Mouse (Mus musculus) ES-CJ7 (cell line): ENCODE measurements around the gene Phf20.
"Not testable (repeated sequence)": the region's sequence is repeated elsewhere in the genome, so short reads cannot be mapped to it uniquely, and the experiment has no call there.

ENCODE experiments used
- DNase-seq: peaks from one replicate; pipeline ENCODE4 v3.0.0; 2011; ENCODE audit warnings: low read depth, low spot score

Phf20 gene

DNA sequence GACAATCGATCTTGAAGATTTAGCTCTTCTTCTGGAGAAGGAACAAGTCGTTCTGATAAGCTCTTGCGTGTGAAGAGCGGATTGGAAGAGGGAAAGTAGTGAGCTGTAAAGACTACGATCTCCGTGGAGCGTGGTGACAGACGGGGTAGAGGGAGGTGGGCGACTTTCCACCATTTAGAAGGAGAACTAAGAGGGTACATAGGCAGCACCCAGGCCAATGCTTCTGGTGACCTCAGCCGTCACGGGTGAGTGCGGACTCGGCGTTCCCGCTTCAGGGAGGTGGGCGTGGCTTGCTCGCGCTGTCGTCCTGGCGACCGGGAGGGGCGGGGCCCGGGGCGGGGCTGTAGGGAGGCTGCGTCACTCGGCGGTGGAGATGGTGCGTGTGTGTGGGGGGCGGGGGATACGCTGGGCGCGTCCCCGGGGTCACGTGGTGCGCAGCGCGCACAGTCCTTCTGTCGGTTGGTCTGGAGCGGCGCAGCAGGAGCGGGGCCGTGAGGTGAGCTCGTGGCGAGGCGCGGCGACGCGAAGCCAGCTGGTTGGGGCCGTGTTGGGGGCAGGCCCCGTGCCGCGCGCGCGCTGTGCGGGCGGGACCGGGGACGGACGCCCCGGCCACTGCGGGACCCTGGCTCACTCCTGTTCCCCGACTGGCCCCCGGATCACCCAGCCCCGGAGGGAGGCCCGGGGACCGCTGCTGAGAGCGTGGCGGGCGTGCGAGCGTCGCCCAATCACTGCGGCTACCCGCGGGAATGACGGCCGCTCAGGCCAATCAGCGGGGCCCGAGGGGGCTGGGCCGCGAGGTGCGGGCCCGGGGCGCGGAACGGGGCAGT, at the start of gene Phf20:
TSS of gene Phf20 (plus strand) at position 165 of the 827 bp plus-strand sequence.
- DNase-seq, result peak; percentile 98

DNA sequence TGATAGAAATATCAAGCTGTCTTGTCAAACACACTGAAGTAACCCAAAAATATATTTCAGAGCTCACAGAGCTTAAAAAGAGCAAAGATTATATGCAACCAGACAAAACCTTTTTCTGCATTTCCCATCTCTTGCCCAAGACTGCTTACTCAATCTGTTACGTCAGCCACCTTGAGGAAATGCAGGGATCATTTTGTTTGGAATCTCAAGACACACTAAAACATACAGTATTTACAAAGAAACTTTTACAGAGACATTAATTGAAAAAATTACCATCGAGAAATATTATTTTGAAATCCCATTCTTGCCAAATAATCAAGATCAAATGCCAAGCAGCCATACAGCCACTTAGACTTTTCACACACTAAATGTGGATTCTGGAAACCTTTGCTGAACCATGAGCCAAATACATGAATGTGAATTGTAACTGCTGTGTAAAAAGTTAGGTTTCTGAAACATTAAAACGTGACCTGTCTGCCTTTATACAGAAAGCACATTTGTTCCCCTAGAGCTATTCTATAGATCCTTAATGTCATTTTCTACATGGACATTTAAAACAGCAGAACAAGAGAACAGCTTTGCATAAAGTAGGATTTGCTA, 48.9 kb upstream of the Phf20 start:
- DNase-seq, result no peak

DNA sequence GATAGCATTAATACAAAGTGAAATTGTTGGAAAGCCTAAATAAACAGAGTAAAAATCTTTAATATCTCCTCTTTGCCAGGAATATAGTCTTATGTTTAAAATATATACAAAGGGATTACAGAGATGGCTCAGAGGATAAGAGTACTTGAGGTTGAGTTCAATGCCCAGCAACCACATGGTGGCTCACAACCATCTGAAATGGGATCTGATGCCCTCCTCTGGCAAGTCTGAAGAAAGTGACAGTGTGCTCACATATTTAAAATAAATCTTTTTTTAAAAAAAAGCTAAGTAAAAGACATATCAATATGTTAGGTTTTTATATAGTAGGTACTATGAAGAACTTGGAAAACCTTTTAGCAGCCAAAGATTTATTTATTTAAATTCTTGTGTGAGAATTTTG, 44.7 kb upstream of the Phf20 start:
- DNase-seq, result no peak

DNA sequence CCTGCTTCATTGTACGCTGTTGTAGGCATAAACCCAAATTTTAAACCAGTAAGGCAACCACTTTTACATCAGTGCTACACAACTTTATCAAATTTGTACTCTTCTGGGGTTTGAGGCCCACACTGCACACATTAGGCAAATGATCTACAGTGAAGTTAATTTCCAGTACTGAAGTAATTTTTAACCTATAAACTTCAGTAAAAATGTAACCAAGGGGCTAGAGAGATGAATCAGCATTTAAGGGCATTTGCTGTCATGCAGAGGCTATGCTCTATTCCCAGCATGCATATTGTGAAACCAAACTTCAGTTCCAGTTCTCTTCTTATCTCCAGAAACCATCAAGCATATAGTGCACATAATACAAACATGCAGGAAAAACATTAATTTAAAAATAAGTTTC, 30.8 kb upstream of the Phf20 start:
- no peak for DNase-seq

DNA sequence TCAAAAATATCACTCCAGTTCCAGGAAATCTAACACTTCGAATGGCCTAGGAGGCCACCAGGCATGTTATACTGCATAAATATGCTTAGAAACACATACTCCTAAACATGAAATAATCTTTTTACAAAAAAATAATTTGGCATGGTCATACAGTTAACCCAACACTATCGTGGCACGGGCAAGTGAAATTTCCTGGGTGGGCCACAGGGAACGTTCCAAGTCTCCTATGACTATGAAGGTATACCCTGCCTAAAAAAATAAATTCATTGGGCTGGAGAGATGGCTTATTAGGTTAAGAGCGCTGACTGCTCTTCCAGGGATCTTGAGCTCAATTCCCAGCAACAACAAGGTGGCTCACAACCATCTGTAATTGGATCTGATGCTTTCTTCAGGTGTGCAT, 29.7 kb upstream of the Phf20 start:
- DNase-seq, result no peak

DNA sequence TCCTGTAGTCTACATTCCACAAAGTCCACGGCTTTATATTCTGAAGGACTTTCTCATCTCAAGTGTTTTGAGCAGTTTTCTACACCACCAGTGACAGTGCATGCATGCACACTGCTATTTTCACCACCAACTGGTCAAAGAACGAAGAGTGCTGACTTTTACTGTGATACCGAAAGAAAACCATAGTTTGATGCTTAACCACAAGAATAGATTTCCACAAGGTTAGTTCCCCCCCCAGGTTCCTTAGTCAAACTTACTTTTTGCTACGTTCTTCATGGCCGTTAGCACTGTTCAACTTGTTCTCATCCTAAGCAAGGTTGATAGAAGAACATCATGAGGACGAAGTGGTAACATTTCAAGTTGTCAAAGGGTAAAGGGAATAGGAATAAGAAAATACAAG, 19.2 kb upstream of the Phf20 start:
- DNase-seq, result no peak

DNA sequence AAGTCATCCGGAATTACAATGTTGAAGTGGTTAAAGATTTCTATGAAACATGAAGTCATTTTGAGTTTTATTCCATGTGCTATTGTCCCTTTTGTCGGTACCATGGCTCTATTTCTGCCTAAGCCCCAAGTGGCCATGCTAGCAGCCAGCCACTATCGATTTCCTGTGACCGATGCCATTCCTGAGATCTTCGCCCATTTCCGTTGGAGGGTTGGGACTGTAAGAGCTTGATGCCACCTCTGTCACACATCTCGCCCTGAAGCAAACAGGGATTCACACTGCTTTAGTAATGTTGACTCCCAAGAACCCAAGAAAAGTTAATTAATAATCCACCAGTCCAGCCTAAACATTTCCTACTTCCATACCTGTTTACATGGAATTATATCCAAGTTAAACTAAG, 18.6 kb upstream of the Phf20 start:
- peak; percentile 35 for DNase-seq

DNA sequence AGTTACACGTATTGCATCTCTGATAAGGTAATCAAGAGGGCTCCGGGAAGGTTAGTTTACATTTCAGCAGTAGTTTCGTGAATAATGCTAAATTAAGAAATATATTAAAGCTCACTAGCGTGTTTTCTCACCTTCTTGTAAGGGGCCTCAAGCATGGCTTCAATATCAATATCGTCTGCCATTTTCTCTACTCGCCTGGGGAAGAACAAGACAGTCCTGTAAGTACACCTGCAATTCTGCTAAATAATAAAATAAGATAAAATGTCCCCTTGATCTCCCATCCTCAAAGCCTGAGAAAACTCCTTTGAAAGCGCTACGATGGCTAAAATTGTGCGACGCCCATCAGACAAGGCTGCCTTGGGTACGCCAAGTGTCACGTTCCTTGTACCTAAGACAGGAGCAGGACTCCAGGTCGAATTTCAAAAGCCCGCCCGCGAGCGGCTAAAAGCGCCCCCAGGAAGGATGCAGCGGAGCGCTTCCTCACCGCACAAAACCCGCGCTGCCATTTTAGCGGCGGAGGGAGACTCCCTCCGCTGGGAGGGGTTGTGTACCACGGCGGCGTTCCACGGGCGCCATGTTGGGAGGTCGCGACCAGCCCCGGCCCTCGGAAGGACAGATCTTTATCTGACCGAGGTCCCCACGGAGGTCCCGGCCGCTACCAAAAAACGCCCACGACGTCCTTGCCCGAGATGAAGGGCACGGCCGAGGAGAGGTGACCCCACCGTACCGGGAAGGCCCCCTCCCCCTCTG, 17.0 kb upstream of the Phf20 start:
- DNase-seq, result peak; percentile 55

DNA sequence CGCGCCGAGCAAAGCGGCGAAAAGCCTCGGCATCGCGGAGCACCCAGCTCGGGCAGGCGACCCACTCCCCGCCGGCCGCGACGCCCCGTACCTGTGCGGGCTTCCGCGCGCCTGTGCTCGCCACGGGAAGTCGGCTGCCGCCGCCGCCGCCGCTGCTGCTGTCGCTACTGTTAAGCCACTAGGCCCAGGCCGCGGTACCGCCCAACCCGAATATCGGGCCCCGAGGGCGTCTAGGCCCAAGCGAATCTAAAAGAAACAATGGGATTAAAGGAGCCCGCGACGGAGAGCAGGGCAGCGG, 16.5 kb upstream of the Phf20 start:
- DNase-seq, result no peak

DNA sequence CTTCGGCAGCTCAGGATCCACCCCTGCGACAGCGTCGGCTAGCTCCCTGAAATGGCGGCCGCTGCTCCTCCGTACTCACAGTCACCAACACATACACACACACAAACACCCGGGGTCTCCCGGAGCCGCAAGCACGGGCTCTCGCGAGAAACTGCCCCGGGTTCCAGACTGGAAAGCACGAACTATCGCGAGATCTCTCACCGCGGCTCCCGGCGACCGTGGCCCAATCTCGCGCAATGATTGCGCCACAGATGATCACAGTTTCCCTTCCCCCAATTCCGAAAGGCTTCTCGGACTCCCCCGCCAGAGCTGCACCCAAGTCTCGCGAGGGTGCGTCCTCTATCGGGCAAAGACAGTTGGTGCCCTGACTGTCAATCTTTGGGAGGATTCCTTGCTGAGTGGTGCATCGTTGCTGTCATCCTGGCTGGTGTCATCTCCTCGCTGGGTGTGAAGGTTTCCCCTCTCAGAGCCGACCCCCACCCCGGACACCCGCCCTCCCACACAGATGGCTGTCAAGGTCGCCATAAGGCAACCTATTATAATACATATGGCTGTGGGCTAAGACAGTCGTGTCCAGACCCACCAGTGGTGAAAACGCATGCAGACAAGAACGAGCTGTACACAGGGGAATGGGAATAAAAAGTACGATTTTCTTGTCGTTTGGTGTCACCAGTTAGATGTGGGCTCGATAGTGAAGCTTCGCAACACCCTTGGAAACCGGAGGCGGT, 16.0 kb upstream of the Phf20 start, which contains the start of gene Rbm39:
TSS of gene Rbm39 (minus strand) at position 145 of the 728 bp plus-strand sequence.
- DNase-seq, result peak; percentile 100

DNA sequence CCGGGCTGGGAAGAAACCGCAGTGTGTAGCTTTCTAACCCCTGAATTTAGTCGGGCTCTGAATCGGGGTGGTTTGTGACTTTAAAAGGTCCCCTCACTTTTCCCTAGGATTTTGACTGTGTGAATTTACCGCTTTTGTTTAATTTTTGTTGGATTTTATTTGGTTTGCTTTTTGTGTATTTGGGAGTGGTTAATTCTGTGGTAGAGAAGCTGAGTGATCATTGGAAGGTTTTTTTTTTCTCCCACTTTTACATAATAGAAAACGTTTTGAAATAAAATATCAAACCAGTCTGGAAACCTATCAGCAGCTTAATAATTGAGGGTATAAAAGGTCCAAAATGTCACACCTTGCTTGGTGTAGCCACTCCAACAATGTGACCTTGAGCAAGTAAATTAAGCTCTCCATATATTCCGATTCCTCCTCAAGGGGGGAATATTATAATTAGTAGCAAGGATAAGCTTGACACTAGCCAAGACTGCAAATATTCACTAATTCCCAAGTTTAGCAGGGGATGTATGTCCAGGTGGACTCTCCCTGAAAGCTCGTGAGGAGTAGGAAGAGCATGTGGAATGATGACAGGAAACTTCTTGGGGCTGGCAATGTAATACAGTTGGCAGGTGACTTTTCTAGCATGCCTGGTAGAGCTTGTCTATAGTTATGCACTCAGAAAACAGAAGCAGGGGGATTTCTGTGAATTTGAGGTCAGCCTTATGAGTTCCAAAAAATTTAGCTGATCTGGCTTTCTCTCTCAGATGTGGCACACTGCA, 15.3 kb upstream of the Phf20 start:
- no peak for DNase-seq

DNA sequence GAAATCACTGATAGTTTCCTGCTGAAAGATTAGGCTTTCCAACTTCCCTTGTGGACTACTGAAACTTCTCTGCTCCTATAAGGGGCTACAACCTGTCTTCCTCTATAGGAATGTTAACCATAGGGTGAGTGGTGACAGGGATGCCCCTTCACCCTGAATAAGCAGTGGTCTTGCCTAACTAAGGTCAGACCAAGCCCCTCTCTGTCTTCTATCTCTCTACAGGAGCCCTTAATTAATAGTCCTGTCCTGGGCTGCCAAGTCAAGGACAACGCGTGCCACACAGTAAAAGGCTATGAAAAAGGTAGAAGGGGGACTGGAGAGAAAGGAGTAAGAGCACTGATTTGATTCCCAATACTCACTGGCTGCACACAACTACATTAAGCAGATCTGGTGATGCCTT, 14.7 kb upstream of the Phf20 start:
- no peak for DNase-seq

DNA sequence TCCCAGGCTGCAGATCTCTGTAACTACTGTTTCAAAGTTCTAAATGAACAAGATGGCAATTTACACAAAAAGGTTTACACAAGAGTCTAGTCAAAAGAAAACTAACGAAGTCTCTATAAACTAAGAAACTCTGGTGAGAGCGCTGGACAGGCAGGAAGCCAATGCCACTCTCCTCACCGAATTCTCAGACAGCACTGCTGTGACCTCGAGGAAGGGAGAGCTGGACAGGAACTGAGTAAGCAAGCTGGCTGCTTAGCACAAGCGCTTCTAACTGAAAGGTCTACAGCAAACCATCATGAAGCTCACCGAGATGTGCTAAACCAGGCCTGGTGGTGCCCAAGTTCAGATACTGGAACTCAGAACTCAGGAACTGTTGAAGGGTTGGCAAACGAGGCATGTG, 7.0 kb upstream of the Phf20 start:
- DNase-seq, result not testable (repeated sequence)

DNA sequence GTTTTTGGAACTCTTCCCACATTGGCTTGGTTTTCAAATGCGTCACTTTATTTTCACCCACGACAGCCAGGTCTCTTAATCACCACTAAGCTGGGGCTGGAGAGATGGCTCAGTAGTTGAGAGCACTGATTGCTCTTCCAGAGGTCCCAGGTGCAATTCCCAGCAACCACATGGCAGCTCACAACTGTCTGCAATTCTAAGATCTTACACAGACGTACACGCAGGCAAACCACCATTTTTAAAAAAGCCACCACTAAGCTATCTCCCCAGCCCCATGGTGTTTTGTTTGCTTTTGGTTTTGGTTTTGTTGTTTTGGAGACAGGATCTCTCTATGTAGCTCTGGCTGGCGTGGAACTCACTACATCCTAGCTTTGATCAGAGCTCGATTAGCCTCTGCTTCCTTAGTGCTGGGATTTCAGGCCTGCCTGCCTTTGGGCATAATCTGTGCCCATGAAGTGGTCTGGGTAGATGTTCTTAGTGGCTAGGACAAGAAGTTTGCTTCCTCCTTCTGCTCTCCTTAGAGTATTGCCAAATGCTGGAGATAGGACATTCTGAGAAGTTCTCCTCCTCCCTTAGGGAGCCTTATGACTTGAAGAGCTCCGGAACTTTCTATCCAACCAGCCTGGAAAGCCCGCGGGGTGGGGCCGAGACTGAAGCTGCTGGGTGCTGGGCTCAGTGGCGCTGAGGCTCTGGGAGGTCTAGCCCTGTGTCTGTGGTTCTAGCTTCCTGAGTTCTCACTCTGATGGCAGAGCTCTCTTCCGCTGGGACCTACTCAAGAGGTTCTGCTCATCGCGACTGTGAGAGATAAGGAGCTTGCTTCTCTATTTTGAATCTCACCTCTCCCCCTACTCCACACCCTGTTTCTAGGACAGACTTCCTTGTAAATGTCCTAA, 6.0 kb upstream of the Phf20 start:
- no peak for DNase-seq

DNA sequence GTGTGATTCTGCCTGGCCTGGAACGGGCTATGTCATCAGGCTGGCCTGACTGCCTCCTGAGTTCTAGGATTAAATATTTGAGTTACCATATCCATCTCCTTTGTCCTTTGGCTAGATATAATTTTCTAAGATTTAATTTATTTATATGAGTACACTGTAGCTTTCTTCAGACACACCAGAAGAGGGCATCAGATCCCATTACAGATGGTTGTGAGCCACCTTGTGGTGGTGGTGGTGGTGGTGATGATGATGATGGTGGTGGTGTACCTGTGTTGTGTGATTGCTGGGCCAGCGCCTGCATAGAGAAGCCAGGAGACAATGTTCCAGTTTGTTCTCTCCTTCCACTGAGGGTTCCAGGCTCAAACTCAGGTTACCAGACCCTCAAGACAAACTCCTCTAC, 4.7 kb upstream of the Phf20 start:
- DNase-seq, result no peak

DNA sequence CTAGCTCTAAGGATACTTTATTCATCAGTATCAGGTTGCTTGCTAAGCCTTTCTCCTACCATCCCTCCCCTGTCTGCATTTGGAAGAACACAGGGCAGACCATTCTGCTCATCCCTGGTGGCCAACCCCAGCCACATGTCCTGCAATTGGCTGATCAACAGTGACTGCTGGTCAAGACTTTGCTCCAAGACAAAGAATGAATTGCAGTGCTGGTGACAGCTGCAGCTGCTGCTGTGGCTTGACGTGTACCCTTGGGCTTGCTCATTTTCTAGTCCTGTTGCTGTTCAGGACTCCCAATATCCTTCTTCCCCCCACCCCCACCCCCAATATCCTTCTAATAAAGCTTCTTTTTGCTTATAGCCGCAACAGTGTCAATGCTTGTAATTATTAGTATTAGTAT, 4.2 kb upstream of the Phf20 start:
- no peak for DNase-seq

DNA sequence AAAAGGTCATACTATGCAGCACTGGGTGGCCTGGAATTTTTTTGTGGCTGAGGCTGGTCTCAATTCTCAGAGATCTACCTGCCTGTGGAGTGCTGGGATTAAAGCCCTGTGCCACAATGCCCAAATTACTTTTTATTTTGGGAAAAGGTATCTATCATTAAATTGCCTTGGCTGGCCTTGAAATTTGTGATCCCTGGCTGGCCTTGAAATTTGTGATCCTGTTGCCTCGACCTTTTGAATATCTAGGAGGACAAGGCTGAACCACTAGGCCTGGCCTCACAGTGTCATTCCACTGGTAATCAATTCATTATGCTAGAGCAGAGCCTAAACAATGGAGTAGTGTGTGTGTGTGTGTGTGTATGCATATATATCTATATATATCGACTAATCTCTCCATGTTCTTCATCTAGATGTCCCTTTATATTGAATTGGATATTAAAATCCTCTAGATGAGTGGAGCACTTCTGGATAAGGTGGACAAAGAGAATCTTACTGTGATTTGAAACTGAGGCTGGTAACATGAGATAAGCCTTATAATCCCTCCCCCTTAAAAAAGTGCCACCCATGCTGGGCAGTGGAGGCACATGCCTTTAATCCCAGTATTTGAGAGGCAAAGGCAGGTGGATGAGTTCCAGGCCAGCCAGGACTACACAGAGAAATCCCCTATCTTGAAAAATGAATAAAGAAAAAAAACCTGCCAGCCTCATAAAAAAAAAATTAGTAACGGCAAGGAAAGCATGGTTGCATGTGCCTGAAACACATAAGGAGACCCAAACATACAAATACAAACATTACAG, 3.0 kb upstream of the Phf20 start:
- DNase-seq, result no peak

DNA sequence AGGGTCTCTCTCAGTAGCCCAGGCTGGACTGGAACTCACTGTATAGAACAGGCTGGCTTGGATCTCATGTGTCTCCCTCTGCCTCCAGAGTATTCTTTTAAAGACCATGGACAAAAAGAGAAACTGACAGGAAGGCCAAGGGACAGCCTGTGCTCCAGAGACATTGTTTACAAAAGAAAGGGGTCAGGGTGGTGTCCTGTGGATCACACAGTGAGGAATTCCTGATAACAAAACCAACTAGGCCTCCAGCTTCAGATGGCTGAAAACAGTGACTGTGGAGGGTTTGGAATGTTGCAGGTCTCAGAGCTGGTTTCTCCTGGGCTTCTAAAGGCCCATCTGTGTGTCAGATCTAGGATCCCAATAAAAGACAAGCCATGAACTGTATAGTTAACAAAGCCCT, 1.7 kb upstream of the Phf20 start:
- peak; percentile 52 for DNase-seq

DNA sequence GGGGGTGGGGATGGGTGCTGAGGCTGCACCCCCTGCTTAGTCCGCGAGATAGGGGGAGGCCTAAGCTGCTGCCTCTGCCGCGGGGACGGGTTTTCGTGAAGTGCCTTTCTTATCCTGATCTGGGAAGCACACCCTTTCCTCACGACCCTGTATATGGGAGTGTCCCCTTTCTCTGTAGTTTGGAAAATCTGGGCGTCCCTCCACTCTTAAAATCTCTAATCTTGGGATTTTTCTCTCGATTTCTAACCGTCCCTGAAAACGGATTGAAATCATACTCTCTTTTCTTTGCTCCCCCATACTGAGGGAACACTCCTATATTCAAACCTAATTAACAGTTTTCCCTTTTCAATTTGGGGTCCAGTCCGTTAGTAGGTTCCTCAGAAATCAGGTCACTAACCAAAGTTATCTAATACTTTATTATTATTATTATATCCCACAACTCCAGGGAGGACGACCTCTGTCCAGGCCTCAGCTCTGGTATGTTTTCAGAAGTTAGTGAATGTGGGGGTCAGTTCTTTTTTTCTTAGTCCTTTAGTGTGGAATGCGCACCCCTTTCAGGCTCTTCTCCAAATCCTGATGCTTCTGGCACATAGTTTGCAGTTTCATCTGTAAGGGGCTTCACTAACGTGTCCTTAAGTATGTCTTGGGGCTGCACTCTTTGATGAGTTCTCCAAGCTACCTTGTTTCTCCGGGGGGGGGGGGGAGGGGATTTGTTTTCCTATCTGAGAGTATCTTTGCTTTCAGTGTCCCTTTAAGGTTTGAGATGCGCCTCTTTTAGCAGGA, 1.1 kb downstream of the Phf20 start:
- no peak for DNase-seq
